Mouse (Mus musculus): ENCODE results near the gene Nsun2.

DNA sequence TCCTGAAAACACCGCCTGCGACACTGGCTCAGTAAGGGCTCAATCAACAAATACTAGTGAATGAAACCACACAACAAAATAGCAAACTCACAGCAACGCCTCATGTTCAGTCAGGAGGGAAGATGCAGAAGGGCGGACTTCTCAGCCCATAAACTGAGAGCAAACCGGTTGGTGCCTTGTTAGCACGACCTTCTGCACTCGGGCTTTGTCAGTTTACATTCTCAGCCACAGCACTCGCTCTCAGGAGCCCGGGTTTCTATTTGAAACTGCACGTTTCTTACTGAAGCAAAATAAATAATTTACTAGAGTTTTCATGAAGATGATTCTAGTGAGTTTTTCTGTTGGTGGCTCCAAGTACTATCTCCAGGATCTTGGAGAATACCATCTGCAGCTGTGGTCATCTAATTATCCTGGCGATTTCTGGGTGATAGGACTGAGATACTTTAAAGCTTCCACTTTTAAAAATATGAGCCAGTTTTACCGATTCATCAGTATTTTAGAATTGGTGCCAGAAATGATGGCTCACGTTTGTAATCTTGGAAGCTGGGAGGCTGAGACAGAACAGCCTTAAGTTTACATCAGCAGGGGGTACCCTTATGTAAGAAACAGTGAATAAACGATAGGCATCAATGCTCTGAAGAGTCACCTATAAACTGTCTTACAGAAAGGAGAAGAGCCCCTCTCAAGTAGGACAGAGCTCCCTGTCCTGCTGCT lies 9.9 kb upstream of the Nsun2 start:
- no peak for TF ChIP-seq POLR2A (IDR thresholded peaks at IDR 0.05; ENCODE audit: extremely low read depth, insufficient read depth, low read length)
- no peak for TF ChIP-seq CTCF (IDR thresholded peaks at IDR 0.05; ENCODE audit: extremely low read depth, insufficient read depth, low read length)

All from cortical plate, adult 2 months (tissue).